Mouse (Mus musculus): Measurements from ENCODE around the gene Samd4.
A peak's percentile ranks its signal among the peaks of the same experiment; 100 is the strongest.

Gene Samd4

DNA sequence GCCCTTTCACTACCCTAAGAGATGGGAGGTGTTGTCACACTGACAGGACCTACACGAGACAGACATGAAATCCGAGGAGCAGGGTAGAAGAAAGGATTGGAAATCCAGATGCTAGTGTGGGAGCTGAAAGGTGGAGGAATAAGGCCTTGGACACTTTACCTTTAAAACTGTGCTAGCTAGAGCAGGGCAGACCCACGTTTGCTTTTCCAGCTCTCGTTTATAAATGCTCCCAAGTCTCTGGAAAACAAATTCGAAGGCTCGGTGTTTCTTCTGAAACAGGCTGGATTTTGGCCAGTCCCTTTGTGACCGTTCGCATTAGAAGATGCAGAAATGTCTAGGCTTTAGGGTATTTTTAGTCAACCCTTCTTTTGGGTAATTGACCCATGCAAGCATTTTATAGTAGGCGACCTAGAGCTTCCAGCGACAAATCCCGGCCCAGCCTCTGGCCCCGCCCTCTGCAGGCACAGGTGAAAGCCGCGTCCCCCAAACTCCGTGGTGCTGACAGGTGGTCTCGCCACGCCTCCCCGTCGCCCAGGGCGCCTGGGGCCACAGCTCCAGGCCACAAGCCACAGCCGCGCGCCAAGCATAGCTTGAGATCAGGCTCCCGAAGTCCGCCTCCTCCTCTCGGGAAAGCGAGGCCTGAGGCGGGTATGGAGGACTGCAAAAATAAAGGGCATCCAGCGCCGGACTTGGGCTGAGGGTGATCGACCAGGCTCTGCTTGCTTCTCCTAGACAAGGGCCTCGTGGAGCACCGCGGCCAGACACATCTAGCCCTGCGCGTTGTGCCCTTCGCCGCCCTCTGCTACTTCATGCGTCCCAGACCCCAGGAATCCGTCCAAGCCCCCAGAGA is 848 bp upstream of the Samd4 start:
- TF ChIP-seq NANOG (IDR thresholded peaks at IDR 0.05; ENCODE audit: borderline replicate concordance, low read length), result no peak
- no peak for TF ChIP-seq CTCF (conservative IDR thresholded peaks at IDR 0.05; ENCODE audit: low read length)
- TF ChIP-seq POU5F1 (IDR thresholded peaks at IDR 0.05; ENCODE audit: borderline replicate concordance, low read length), result no peak
- Histone ChIP-seq H3K4me3 (replicated peaks; ENCODE audit: low read length) (peak overlapping the region; percentile 81), H3K9me3 (ENCODE audit: low read length) (no peaks in the 10 kb centered on the region), H3K36me3 (ENCODE audit: insufficient read depth, low read length) (no peaks in the 10 kb centered on the region), H3K4me1 (replicated peaks; ENCODE audit: low read depth, low read length) (peaks cover 24% of the 10 kb centered on the region), H3K27me3 (ENCODE audit: insufficient read depth, low read length) (peaks cover 58% of the 10 kb centered on the region)

DNA sequence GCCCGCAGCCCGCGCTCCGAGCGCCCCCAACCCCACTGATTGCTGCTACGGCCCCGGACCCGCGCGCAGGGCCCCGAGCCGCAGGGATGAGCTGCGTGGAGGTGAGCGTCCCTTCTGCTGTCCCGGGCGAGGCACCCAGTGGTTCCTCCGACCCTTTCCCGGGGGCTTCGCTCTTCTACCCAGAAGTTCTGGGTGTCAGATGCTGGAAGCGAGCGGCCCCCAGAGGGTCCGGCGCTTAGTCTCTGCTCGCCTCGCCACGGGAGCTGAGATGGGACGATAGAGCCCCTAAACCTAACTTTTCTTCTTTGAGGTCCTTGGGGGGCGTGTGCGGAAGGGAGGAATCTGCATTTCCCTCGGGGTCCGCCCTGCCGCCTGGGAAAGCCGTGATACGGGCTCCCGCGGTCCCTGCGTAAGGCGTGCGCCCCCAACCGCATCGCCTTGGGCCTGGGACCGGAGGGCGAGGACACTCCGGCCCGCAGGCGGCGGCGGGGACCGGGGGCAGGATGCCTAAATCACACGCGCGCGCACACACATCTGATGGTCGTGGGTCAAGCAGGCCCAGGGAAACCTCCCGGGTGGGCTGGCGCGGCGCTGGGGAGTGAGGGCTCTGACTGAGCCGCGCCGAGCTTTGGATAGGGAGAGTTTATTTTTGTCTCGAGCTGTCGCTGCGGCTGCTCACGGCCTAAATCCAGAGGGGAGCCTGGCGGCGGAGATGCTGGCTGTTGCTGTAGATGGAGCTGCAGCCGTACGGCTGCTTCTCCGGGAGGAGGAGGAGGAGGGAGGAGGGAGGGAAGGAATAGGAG is 615 bp downstream of the Samd4 start:
- peak overlapping the region; percentile 81 for H3K4me3 ChIP-seq (replicated peaks; ENCODE audit: low read length)
- H3K36me3 ChIP-seq (ENCODE audit: insufficient read depth, low read length), result no peaks in the 10 kb centered on the region
- peaks cover 24% of the 10 kb centered on the region for H3K4me1 ChIP-seq (replicated peaks; ENCODE audit: low read depth, low read length)
- TF ChIP-seq CTCF (conservative IDR thresholded peaks at IDR 0.05; ENCODE audit: low read length) (no peak), NANOG (IDR thresholded peaks at IDR 0.05; ENCODE audit: borderline replicate concordance, low read length) (no peak), POU5F1 (IDR thresholded peaks at IDR 0.05; ENCODE audit: borderline replicate concordance, low read length) (no peak)
- peaks cover 69% of the 10 kb centered on the region for H3K27me3 ChIP-seq (ENCODE audit: insufficient read depth, low read length)
- no peaks in the 10 kb centered on the region for H3K9me3 ChIP-seq (ENCODE audit: low read length)

DNA sequence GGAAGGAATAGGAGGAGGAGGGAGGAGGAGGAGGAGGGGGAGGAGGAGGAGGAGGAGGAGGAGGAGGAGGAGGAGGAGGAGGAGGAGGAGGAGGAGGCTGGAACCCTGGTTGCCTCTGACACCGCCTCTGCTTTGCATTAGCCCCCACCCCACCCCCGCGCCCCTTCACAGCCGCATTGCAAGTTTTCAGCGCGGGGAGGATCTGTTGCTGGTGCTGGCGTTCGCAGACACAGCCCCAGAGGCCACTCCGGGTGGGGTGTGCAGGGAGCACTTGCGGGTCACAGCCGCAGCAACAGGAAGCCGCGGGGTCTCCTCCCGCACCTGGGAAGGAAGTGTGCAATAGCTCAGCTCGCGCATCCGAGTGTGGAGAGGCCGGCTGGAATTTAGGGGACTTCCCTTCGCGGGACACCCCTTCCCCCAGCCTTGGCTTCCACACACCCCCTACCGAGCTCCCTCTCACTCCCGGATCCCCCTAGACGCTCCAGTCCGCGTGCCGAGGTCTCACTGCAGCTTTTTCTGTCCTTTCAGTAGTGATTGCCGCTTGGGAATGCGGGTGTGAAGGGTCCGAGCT is 1.3 kb downstream of the Samd4 start:
- peaks cover 71% of the 10 kb centered on the region for H3K27me3 ChIP-seq (ENCODE audit: insufficient read depth, low read length)
- peaks cover 24% of the 10 kb centered on the region for H3K4me1 ChIP-seq (replicated peaks; ENCODE audit: low read depth, low read length)
- no peaks in the 10 kb centered on the region for H3K36me3 ChIP-seq (ENCODE audit: insufficient read depth, low read length)
- TF ChIP-seq NANOG (IDR thresholded peaks at IDR 0.05; ENCODE audit: borderline replicate concordance, low read length) (no peak), CTCF (conservative IDR thresholded peaks at IDR 0.05; ENCODE audit: low read length) (no peak), POU5F1 (IDR thresholded peaks at IDR 0.05; ENCODE audit: borderline replicate concordance, low read length) (no peak)
- H3K9me3 ChIP-seq (ENCODE audit: low read length), result no peaks in the 10 kb centered on the region
- H3K4me3 ChIP-seq (replicated peaks; ENCODE audit: low read length), result peak overlapping the region; percentile 78

DNA sequence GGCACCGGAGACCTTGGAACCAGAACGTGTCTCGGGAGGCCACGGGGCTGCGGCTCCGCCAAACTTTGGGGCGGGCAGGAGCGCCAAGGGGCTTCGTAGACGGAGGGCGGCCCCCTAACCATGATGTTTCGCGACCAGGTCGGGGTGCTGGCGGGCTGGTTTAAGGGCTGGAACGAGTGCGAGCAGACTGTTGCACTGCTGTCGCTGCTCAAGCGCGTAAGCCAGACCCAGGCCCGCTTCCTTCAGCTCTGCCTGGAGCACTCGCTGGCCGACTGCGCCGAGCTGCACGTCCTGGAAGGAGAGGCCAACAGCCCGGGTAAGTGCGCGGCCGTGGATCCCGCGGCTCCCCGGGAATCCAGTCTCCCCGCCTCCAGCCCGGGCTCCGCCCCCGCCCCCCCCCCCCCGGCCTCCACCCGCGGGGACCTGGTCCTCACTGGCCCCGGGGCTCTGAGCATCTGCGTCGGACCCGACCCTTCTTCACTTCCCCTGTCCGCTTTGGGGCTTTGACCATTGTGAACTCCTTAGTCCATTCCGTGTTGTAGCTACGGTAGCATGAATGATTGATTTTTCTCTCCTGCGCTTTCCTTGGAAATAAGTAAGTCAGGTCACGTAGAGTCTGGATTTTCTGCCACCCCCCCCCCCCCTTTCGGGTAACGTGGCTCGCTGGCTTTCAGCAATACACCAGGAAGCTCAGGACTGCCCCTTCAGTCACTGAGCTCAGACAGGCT is 2.2 kb downstream of the Samd4 start:
- peaks cover 24% of the 10 kb centered on the region for H3K4me1 ChIP-seq (replicated peaks; ENCODE audit: low read depth, low read length)
- no peaks in the 10 kb centered on the region for H3K36me3 ChIP-seq (ENCODE audit: insufficient read depth, low read length)
- H3K9me3 ChIP-seq (ENCODE audit: low read length), result no peaks in the 10 kb centered on the region
- TF ChIP-seq POU5F1 (IDR thresholded peaks at IDR 0.05; ENCODE audit: borderline replicate concordance, low read length), result no peak
- no peak for TF ChIP-seq CTCF (conservative IDR thresholded peaks at IDR 0.05; ENCODE audit: low read length)
- TF ChIP-seq NANOG (IDR thresholded peaks at IDR 0.05; ENCODE audit: borderline replicate concordance, low read length), result no peak
- peaks cover 70% of the 10 kb centered on the region for H3K27me3 ChIP-seq (ENCODE audit: insufficient read depth, low read length)
- H3K4me3 ChIP-seq (replicated peaks; ENCODE audit: low read length), result peak overlapping the region; percentile 78

DNA sequence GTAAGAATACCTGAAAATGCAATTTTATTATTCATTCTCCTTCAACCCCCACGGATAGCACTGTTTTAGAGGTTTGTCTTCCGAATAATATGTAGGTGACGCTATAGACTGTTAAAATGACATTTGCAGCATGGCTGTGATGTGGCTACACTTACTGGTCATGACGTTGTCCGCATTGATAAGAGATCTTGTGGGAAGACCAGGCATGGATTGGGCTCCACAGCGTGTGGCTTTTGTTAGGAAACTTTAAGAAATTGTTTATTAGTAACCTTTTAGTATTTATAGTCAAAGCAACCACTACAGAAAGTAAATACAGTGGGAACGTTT is 2.7 kb downstream of the Samd4 start:
- no peak for TF ChIP-seq NANOG (IDR thresholded peaks at IDR 0.05; ENCODE audit: borderline replicate concordance, low read length)
- no peak for TF ChIP-seq POU5F1 (IDR thresholded peaks at IDR 0.05; ENCODE audit: borderline replicate concordance, low read length)
- TF ChIP-seq CTCF (conservative IDR thresholded peaks at IDR 0.05; ENCODE audit: low read length), result no peak
- Histone ChIP-seq H3K36me3 (ENCODE audit: insufficient read depth, low read length) (no peaks in the 10 kb centered on the region), H3K4me1 (replicated peaks; ENCODE audit: low read depth, low read length) (peaks cover 24% of the 10 kb centered on the region), H3K9me3 (ENCODE audit: low read length) (no peaks in the 10 kb centered on the region), H3K4me3 (replicated peaks; ENCODE audit: low read length) (peak overlapping the region; percentile 78), H3K27me3 (ENCODE audit: insufficient read depth, low read length) (peaks cover 69% of the 10 kb centered on the region)

DNA sequence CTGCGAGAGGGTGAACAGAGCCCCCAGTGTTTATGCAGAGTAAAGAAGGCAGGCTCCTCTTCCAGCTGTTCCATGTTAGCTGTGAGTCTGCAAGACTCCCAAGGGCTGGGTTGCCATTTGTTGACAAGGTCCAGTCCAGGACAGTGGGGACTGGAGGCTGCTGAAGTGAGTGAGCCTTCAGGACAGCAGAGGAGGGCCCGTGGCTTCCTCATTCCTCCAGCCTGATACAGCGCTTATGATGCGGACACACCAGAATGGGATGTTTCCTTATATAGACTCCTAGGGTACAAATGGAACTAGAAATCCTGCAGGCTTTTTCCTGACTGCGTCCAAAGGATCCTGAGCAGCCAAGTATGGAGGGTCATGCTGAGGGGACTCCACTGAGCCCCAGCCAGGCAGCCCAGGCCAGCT is 3.2 kb downstream of the Samd4 start:
- H3K4me3 ChIP-seq (replicated peaks; ENCODE audit: low read length), result no peak overlapping the region
- peaks cover 68% of the 10 kb centered on the region for H3K27me3 ChIP-seq (ENCODE audit: insufficient read depth, low read length)
- no peaks in the 10 kb centered on the region for H3K9me3 ChIP-seq (ENCODE audit: low read length)
- no peaks in the 10 kb centered on the region for H3K36me3 ChIP-seq (ENCODE audit: insufficient read depth, low read length)
- peaks cover 24% of the 10 kb centered on the region for H3K4me1 ChIP-seq (replicated peaks; ENCODE audit: low read depth, low read length)
- no peak for TF ChIP-seq NANOG (IDR thresholded peaks at IDR 0.05; ENCODE audit: borderline replicate concordance, low read length)
- TF ChIP-seq POU5F1 (IDR thresholded peaks at IDR 0.05; ENCODE audit: borderline replicate concordance, low read length), result no peak
- TF ChIP-seq CTCF (conservative IDR thresholded peaks at IDR 0.05; ENCODE audit: low read length), result no peak

DNA sequence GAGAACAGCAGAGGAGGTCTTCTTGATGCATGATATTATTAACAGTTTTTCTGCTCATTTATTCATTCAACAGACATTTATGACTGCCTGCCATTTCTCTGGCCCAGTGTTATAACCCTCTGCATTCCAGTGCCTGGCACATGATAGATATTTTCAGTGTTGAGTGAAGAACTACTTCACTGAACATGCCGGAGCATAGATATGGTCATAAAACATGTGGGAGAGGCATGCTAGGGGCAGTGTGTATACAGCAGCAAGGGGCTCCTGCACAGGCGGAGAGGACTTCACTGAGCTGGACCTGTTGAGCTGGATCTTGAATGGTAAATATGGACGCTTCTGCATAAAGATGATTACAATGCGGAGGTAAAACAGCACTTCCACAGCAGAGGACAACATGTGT is 6.4 kb downstream of the Samd4 start:
- no peak overlapping the region for H3K4me3 ChIP-seq (replicated peaks; ENCODE audit: low read length)
- peaks cover 47% of the 10 kb centered on the region for H3K27me3 ChIP-seq (ENCODE audit: insufficient read depth, low read length)
- no peak for TF ChIP-seq CTCF (conservative IDR thresholded peaks at IDR 0.05; ENCODE audit: low read length)
- no peak for TF ChIP-seq NANOG (IDR thresholded peaks at IDR 0.05; ENCODE audit: borderline replicate concordance, low read length)
- TF ChIP-seq POU5F1 (IDR thresholded peaks at IDR 0.05; ENCODE audit: borderline replicate concordance, low read length), result no peak
- H3K9me3 ChIP-seq (ENCODE audit: low read length), result no peaks in the 10 kb centered on the region
- peaks cover 10% of the 10 kb centered on the region for H3K4me1 ChIP-seq (replicated peaks; ENCODE audit: low read depth, low read length)
- H3K36me3 ChIP-seq (ENCODE audit: insufficient read depth, low read length), result no peaks in the 10 kb centered on the region

DNA sequence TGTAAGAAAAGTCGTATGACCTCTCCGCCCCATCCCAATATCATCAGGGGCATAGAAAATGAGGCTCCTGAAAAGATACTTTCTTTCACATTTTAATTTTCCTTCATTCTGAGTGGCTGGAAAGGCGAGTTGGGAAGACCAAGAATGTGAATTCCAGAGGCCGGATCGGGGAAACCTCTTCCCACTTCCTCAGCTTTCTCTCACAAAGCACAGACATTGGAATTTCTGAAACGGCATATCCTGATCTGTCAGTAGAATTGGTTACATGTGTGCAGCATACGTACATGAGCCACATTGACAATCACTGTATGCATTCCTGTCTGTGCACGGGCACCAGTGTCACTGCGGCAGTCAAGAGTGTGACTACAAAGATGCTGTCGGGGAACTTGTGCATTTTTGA is 11.3 kb downstream of the Samd4 start:
- peaks cover 6% of the 10 kb centered on the region; the same call in 1 of the 2 replicates for H3K9me3 ChIP-seq (ENCODE audit: low read length)
- TF ChIP-seq NANOG (IDR thresholded peaks at IDR 0.05; ENCODE audit: borderline replicate concordance, low read length), result no peak
- TF ChIP-seq CTCF (conservative IDR thresholded peaks at IDR 0.05; ENCODE audit: low read length), result no peak
- TF ChIP-seq POU5F1 (IDR thresholded peaks at IDR 0.05; ENCODE audit: borderline replicate concordance, low read length), result no peak
- H3K27me3 ChIP-seq (ENCODE audit: insufficient read depth, low read length), result peaks cover 32% of the 10 kb centered on the region
- H3K36me3 ChIP-seq (ENCODE audit: insufficient read depth, low read length), result no peaks in the 10 kb centered on the region
- H3K4me1 ChIP-seq (replicated peaks; ENCODE audit: low read depth, low read length), result no peaks in the 10 kb centered on the region
- no peak overlapping the region for H3K4me3 ChIP-seq (replicated peaks; ENCODE audit: low read length)
